14 mouse cellular contexts compared by ENCODE assay signal in genomic region chr13:64318355-64318754, GRCm38 (mm10). TPM values are rescaled to one million over a fixed set of nuclear protein-coding genes. Genes with fewer than 3 reads are reported as not detected.
DNase-seq lines count a peak whose midpoint lies in the region; ATAC-seq and TF ChIP-seq lines count a peak whose summit lies in the region.
"Had no signal": no experiment of that assay in that cellular context is flagged by ENCODE, and none has a peak within 500 bp of the region (broad histone marks: within the 10 kb centered on the region; RNA-seq: fewer than 3 reads in every experiment).

No protein-coding gene starts in this region.

- H3K9me3 ChIP-seq in midbrain, postnatal 0 days (ENCODE audit: low read length), result no peaks in the 10 kb centered on the region
- H3K9me3 ChIP-seq in midbrain, embryonic 15.5 days, result no peaks in the 10 kb centered on the region
- H3K9me3 ChIP-seq in forebrain, embryonic 12.5 days, result no peaks in the 10 kb centered on the region
- H3K9me3 ChIP-seq: neural tube, embryonic 13.5 days had no signal

- no peak for TF ChIP-seq CTCF in midbrain, postnatal 0 days (IDR thresholded peaks at IDR 0.05)

- H3K4me1 ChIP-seq in midbrain, postnatal 0 days (ENCODE audit: insufficient read depth, low read length), result no peaks in the 10 kb centered on the region
- no peaks in the 10 kb centered on the region for H3K4me1 ChIP-seq in midbrain, embryonic 15.5 days
- no peaks in the 10 kb centered on the region for H3K4me1 ChIP-seq in forebrain, embryonic 12.5 days
- H3K4me1 ChIP-seq: neural tube, embryonic 13.5 days had no signal

- H3K36me3 ChIP-seq in midbrain, postnatal 0 days (ENCODE audit: insufficient read depth, low read length), result no peaks in the 10 kb centered on the region
- no peaks in the 10 kb centered on the region for H3K36me3 ChIP-seq in midbrain, embryonic 15.5 days (replicated peaks)
- H3K36me3 ChIP-seq in forebrain, embryonic 12.5 days (replicated peaks), result no peaks in the 10 kb centered on the region
- H3K36me3 ChIP-seq: neural tube, embryonic 13.5 days had no signal

- WGBS in midbrain, postnatal 0 days, result 56% methylated on average over 2 of the region's 2 CpGs
- 50% methylated on average over 2 of the region's 2 CpGs for WGBS in midbrain, embryonic 15.5 days
- WGBS in forebrain, embryonic 12.5 days, result 63% methylated on average over 2 of the region's 2 CpGs

- ATAC-seq in midbrain, postnatal 0 days (ENCODE audit: low FRiP score), result no peak
- ATAC-seq in midbrain, embryonic 15.5 days (replicated peaks), result no peak
- ATAC-seq in granulocyte monocyte progenitor cell, adult 5-6 weeks (replicated peaks; ENCODE audit: poor library complexity, severe bottlenecking), result 0 out of 2 replicates have a peak, but pooled peaks have one; percentile 21
- ATAC-seq in forebrain, embryonic 12.5 days (ENCODE audit: low FRiP score), result no peak

- DNase-seq in gastrocnemius, postnatal 10 days, result peak; percentile 52
- DNase-seq in gastrocnemius, adult 18-20 months (ENCODE audit: low spot score), result no peak
- DNase-seq in midbrain, postnatal 0 days (ENCODE audit: low spot score), result peak; percentile 55
- peak; percentile 12 to 28 for DNase-seq in lung, postnatal 4 days
- DNase-seq in thymus, postnatal 4 days, result no peak
- DNase-seq: cerebellum, adult 9-10 months; thymus, postnatal 25 days had no signal

- H3K4me2 ChIP-seq in midbrain, postnatal 0 days (ENCODE audit: low read depth, low read length, poor library complexity, severe bottlenecking), result no peak overlapping the region
- no peak overlapping the region for H3K4me2 ChIP-seq in midbrain, embryonic 15.5 days
- H3K4me2 ChIP-seq in forebrain, embryonic 12.5 days, result no peak overlapping the region
- H3K4me2 ChIP-seq: midbrain, embryonic 11.5 days; neural tube, embryonic 13.5 days had no signal

- no peaks in the 10 kb centered on the region for H3K27me3 ChIP-seq in midbrain, postnatal 0 days (ENCODE audit: insufficient read depth, low read length)
- no peaks in the 10 kb centered on the region for H3K27me3 ChIP-seq in midbrain, embryonic 15.5 days (replicated peaks)
- no peaks in the 10 kb centered on the region; the same call in 1 of the 2 replicates for H3K27me3 ChIP-seq in forebrain, embryonic 12.5 days
- H3K27me3 ChIP-seq: neural tube, embryonic 13.5 days had no signal

- no peak overlapping the region for H3K4me3 ChIP-seq in midbrain, postnatal 0 days (ENCODE audit: low read depth, low read length)
- H3K4me3 ChIP-seq in midbrain, embryonic 15.5 days, result no peak overlapping the region
- H3K4me3 ChIP-seq in forebrain, embryonic 12.5 days (replicated peaks), result no peak overlapping the region
- H3K4me3 ChIP-seq: erythroblast, embryonic 14.5 days; neural tube, embryonic 13.5 days had no signal

- H3K9ac ChIP-seq in midbrain, postnatal 0 days (replicated peaks; ENCODE audit: low read length, poor library complexity, severe bottlenecking), result no peak overlapping the region
- H3K9ac ChIP-seq in midbrain, embryonic 15.5 days, result no peak overlapping the region
- no peak overlapping the region for H3K9ac ChIP-seq in forebrain, embryonic 12.5 days
- H3K9ac ChIP-seq: liver, embryonic 14.5 days; neural tube, embryonic 13.5 days had no signal

- no peak overlapping the region for H3K27ac ChIP-seq in midbrain, postnatal 0 days (ENCODE audit: low read depth, low read length)
- H3K27ac ChIP-seq in midbrain, embryonic 15.5 days, result no peak overlapping the region
- no peak overlapping the region for H3K27ac ChIP-seq in forebrain, embryonic 12.5 days
- H3K27ac ChIP-seq: liver, embryonic 14.5 days; neural tube, embryonic 13.5 days had no signal

RNA-seq across cellular contexts. Expression of gene Aaed1, which starts 5.8 kb away (rescaled TPM):
- 10 to 100 TPM; 32.2 to 37.2 TPM for total RNA-seq in gastrocnemius, postnatal 10 days (2021)
- total RNA-seq in gastrocnemius, adult 18-20 months (2021), result 10 to 100 TPM; 47.3 to 51.5 TPM
- 12.3 and 12.6 TPM in 2 replicates for total RNA-seq in midbrain, postnatal 0 days (2014; rRNA removed)
- polyA plus RNA-seq in midbrain, postnatal 0 days (2015; fragmentation: Nextera tagmentation; extraction: Ambion mirVana), result 12.0 and 13.5 TPM in 2 replicates
- polyA plus RNA-seq in midbrain, embryonic 15.5 days (2015; fragmentation: Nextera tagmentation; extraction: Ambion mirVana), result 12.8 and 15.3 TPM in 2 replicates
- 19.1 and 20.5 TPM in 2 replicates for total RNA-seq in granulocyte monocyte progenitor cell, adult 5-6 weeks (2014; fragmentation: Nextera tagmentation)
- 37.4 and 37.8 TPM in 2 replicates for total RNA-seq in granulocyte monocyte progenitor cell, adult 5-6 weeks (2017)
- polyA plus RNA-seq in forebrain, embryonic 12.5 days (2016; fragmentation: Nextera tagmentation; extraction: Ambion mirVana), result 15.7 and 16.9 TPM in 2 replicates

RNA-seq across cellular contexts. Expression of gene Cdc14b, which starts 43.3 kb away (rescaled TPM):
- total RNA-seq in gastrocnemius, postnatal 10 days (2021), result 1 to 10 TPM; 4.5 to 6.8 TPM
- 1 to 10 TPM; 5.9 to 7.5 TPM for total RNA-seq in gastrocnemius, adult 18-20 months (2021)
- 4.2 and 4.6 TPM in 2 replicates for total RNA-seq in midbrain, postnatal 0 days (2014; rRNA removed)
- 0.72 and 1.2 TPM in 2 replicates for polyA plus RNA-seq in midbrain, postnatal 0 days (2015; fragmentation: Nextera tagmentation; extraction: Ambion mirVana)
- polyA plus RNA-seq in midbrain, embryonic 15.5 days (2015; fragmentation: Nextera tagmentation; extraction: Ambion mirVana), result 2.4 and 2.5 TPM in 2 replicates
- 0.97 and 1.8 TPM in 2 replicates for total RNA-seq in granulocyte monocyte progenitor cell, adult 5-6 weeks (2014; fragmentation: Nextera tagmentation)
- 0.73 and 2.1 TPM in 2 replicates for total RNA-seq in granulocyte monocyte progenitor cell, adult 5-6 weeks (2017)
- 8.3 and 11.2 TPM in 2 replicates for polyA plus RNA-seq in forebrain, embryonic 12.5 days (2016; fragmentation: Nextera tagmentation; extraction: Ambion mirVana)
- polyA plus RNA-seq: erythroblast, embryonic 14.5 days had no signal

RNA-seq across cellular contexts. Expression of gene Ctsl, which starts 52.3 kb away (rescaled TPM):
- total RNA-seq in gastrocnemius, postnatal 10 days (2021), result 100 to 1,000 TPM; 145 to 162 TPM
- total RNA-seq in gastrocnemius, adult 18-20 months (2021), result 100 to 1,000 TPM; 121 to 124 TPM
- 185 and 214 TPM in 2 replicates for total RNA-seq in midbrain, postnatal 0 days (2014; rRNA removed)
- 174 and 196 TPM in 2 replicates for polyA plus RNA-seq in midbrain, postnatal 0 days (2015; fragmentation: Nextera tagmentation; extraction: Ambion mirVana)
- polyA plus RNA-seq in midbrain, embryonic 15.5 days (2015; fragmentation: Nextera tagmentation; extraction: Ambion mirVana), result 134 and 138 TPM in 2 replicates
- total RNA-seq in granulocyte monocyte progenitor cell, adult 5-6 weeks (2014; fragmentation: Nextera tagmentation), result 9.3 and 43.6 TPM in 2 replicates
- total RNA-seq in granulocyte monocyte progenitor cell, adult 5-6 weeks (2017), result 23.3 and 53.2 TPM in 2 replicates
- polyA plus RNA-seq in forebrain, embryonic 12.5 days (2016; fragmentation: Nextera tagmentation; extraction: Ambion mirVana), result 79.9 and 81.7 TPM in 2 replicates

Comparison
In these comparisons a context has a peak if more than half of its experiments do, and no peak if none do; other contexts are left out.
1. DNase-seq: peak in gastrocnemius, postnatal 10 days (single experiment), midbrain, postnatal 0 days (single experiment) and lung, postnatal 4 days (2 of 2); none in gastrocnemius, adult 18-20 months (single experiment) and thymus, postnatal 4 days (single experiment).